Mouse (Mus musculus): ENCODE results near the gene Cwh43.

The Cwh43 gene

DNA sequence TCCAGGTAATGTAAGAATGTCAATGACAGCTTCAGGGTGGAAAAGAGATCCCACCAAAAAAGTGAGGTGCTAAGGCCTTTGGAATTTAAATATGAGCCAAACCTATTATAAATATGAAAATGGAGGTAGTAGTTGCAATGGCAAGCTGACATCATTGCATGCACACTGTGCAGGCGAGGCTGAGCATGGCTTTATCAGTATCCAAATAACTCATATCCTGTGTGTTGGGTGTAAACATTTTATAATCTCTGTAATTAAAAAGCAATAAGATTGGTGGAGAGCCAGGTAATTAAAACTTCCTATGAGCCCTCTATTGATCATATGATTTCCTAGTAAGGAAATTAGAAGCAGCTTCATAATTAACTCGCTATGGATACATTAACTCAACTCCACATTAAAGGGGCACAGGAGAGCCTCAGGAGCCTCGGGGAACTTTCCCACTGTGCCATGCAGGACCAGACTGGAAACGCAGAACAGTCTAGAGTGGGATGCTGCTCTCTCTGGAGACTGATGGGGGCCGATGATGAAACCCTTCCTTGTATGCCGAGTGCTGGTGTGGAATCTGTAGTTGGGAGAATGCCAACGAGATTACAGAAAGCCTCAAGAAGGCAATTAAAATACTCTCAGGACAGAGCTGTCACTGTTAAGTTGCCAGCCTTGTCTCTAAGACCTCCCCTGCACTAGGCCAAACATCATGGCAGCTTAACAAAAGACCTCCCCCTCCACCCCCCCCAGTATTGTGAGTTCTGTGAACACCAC is 5.9 kb upstream of the Cwh43 start:
- 38% methylated on average over 7 of the region's 7 CpGs for WGBS

- WGBS = 36% methylated on average over 5 of the region's 5 CpGs
Observed at GRCm38 (mm10) chr5:73401341-73401740, 4.5 kb upstream of the Cwh43 start.

- WGBS = 95% methylated on average over 4 of the region's 4 CpGs
Observed at GRCm38 (mm10) chr5:73402911-73403310, 3.0 kb upstream of the Cwh43 start.

- 95% methylated on average over 14 of the region's 14 CpGs for WGBS
Observed at GRCm38 (mm10) chr5:73403311-73404068, 2.4 kb upstream of the Cwh43 start.

- WGBS = 81% methylated on average over 6 of the region's 6 CpGs
Observed at GRCm38 (mm10) chr5:73404790-73405189, 1.1 kb upstream of the Cwh43 start.

DNA sequence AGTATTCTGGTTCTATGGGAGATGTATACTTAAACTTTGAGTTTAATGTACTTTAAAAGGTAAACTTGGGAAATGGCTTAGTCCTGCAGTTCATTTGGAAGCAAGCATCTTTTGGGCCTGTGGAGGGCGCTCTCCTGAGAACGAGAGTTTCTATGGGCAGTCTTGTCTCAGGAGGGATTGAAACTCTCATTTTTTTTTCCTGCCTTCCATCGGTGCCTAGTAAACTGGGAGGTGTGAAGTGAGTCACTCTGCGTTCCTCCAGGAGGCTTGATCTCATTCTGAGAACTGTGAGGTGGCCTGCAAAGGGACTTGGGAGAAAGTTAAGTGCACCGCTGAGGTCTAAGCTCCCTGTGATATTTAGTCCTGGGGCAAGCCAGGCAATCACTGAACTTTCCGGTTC is 986 bp downstream of the Cwh43 start:
- WGBS = 33% methylated on average over 6 of the region's 6 CpGs

- WGBS = 67% methylated on average over 5 of the region's 5 CpGs
Observed at GRCm38 (mm10) chr5:73409970-73410369, 4.1 kb downstream of the Cwh43 start.

- 77% methylated on average over 5 of the region's 5 CpGs for WGBS
Observed at GRCm38 (mm10) chr5:73411771-73412170, 5.9 kb downstream of the Cwh43 start.

- 91% methylated on average over 10 of the region's 10 CpGs for WGBS
Observed at GRCm38 (mm10) chr5:73414172-73414571, 8.3 kb downstream of the Cwh43 start.

DNA sequence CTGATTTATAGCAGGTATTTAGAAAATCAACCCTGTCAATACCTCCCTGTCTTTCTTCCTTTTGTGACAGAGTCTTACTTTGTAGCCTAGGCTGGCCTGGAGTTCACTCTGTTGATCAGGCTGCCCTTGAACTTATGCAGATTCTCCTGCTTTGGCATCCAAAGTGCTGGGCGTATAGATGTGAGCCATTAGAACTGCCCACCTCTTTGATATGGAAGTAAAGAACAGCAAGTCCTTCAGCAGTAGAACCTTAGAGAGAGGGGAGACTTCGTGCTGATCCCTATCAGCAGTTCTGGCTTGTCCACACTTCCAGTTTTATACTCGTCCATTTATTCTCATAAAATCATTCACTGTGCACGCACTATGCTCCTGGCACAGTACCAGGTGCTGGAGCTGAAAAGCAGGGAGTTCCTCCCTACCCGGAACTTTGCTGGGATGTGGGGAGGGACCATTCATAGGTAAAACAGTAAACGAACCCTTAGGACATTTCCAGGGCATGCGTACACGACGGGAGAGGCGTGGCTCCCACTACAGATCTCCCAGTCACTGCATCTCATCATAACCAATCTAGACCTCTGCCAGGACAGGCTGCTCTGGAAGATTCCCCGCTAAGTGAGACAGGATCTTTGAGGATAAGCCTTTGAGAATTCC is 13.3 kb downstream of the Cwh43 start:
- 63% methylated on average over 11 of the region's 11 CpGs for WGBS

GRCm38 (mm10) chr5:73426824-73427223 is 20.9 kb downstream of the Cwh43 start:
- WGBS = 38% methylated on average over 6 of the region's 6 CpGs

DNA sequence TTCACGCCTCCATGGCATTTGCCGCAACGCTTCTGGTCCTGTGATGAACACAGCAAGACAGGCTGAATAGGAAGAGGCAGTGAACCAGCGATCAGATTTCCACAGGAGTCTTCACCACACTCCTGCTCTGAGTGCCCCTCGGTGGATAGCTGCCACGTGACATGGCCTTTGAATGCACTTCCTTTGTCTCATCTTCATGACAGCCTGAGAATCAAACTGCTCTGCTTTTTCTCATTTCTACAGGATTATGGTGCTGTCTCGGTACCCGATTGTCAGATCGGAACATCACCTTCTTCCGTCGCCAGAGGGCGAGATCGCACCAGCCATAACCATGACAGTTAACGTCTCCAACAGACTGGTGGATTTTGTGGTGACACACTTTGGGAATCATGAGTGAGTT is 25.7 kb downstream of the Cwh43 start:
- 16% methylated on average over 14 of the region's 14 CpGs for WGBS

- 82% methylated on average over 6 of the region's 6 CpGs for WGBS
Observed at GRCm38 (mm10) chr5:73432805-73433204, 26.9 kb downstream of the Cwh43 start.

DNA sequence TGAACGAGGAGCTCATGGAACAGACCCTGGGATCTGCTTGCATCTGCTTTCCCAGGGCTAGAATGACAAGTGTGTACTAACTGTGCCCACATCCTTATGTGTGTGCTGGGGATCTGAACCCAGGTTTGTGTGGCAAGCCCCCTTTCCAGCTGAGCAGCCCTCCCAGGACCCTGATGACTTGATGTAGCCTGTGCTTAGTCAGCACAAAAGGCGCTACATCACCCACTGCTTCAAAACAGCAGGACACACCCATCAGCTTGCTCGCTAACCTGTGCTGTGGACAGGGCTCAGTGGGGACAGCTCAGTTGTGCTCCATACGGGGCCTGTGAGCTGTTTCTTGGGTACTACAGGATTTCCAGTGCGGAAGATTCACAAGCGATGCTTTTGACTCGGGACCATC is 28.9 kb downstream of the Cwh43 start:
- WGBS = 81% methylated on average over 7 of the region's 7 CpGs

DNA sequence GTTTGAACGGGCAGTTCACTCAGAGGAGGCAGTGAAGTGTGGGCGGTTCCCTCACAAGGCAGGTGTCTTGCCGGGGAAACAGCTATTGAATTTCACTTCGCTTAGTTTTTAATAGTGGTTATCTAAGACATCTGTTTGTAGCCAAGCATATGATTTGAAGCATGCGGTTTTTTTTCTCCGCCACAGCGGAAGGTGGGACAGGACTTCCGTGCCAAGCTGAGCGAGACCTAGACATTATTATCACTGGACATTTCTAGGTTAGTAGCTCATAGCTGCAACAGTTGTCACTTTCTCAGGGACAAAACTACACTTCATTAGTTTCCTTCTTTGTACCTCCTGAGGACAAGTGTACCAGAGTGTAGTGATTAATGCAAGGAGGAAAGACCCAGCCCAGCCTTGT is 36.3 kb downstream of the Cwh43 start:
- WGBS = 75% methylated on average over 9 of the region's 9 CpGs

GRCm38 (mm10) chr5:73450276-73450675 is 44.4 kb downstream of the Cwh43 start:
- 60% methylated on average over 1 of the region's 1 CpGs for WGBS

GRCm38 (mm10) chr5:73454502-73455306 is 48.8 kb downstream of the Cwh43 start:
- 72% methylated on average over 2 of the region's 2 CpGs for WGBS

DNA sequence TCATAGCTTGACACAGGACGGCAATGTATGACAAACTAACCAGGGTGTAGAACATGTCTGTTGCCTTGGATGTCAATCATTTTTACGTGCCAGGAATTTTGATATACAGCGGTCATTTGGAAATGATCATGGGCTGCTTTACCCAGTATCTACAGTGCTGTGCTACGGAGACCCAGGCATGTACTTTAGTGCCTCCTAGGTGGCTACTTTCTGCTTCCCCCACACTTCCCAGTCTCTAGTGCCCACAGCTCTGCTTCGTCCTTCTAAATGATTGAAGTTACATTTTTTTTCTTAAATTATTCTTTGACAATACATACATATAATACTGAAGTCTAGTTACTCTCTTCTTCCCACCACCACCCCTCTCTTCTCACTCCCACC is 49.4 kb downstream of the Cwh43 start:
- 79% methylated on average over 5 of the region's 5 CpGs for WGBS

DNA sequence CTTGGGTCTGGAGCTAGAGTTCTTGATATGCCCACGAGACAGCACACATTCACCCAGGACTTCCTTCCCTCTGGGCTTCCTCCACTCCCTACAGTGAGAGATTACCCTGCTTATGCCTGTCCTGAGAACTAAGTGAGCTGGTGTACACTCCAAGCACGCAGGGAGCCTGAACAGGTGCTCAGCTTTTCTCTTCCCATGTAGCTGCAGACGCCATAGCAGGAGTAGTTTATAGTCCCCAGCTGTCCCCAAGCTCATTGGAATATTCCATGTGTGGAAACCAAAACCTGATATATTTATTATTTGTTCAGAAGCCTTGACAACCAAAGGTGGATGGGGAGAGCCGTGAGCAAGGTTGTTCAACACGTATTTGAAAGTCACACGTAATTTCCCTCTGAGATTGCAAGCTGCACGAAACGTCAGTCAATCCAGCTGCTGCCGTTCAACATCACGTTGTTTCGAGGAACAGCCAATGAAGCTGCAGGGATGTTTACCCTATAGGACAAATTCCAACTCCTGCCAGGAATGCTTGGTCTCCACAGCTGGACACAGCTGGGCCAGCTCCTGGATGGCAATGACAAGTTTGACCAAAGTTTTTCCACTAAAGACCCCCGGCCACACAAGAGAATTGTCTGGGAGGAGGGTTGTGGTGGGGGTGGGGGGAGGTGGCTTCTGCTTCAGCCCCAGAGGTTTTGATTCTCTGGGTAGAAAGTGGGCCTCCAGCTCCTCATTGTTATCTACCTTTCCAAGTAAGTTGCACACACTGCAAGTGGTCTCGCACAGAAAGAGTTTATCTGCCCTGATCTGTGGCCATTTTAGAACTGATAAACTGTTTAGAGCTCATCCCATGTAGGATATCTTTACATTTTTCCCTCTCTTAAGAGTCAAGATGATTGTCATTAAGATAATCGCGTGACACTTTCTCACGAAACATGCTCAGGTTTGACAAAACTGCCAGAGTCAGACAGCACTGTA is 62.9 kb downstream of the Cwh43 start:
- 91% methylated on average over 16 of the region's 16 CpGs for WGBS
